Mouse (Mus musculus) spleen, adult 2 months (tissue): ENCODE measurements around the gene D330045A20Rik. TPM values are rescaled to one million over a fixed set of nuclear protein-coding genes. Genes with fewer than 3 reads are reported as not detected.
"Not testable (repeated sequence)": the region's sequence is repeated elsewhere in the genome, so short reads cannot be mapped to it uniquely, and the experiment has no call there.

Experiments used
- DNase-seq, 2 experiments: peaks; one replicate each; pipeline versions ENCODE4 v3.0.0 to v3.0.0-alpha.2; 2012 to 2021; ENCODE audit warnings: low spot score in 2 of 2, low read depth in 1 of 2
- H3K27ac ChIP-seq: fragments of 200-500 bp; 2 replicates; pipeline ENCODE4 v1.5.1; 2012; ENCODE audit warnings: low read length, inconsistent platforms; ENCODE audit not compliant: insufficient read depth
- H3K27me3 ChIP-seq: fragments of 200-500 bp; 2 replicates; pipeline ENCODE4 v1.6.1; 2012; ENCODE audit warnings: mild to moderate bottlenecking, moderate library complexity, low read length, inconsistent platforms; ENCODE audit not compliant: control insufficient read depth, insufficient read depth
- H3K36me3 ChIP-seq: fragments of 200-500 bp; 2 replicates; pipeline ENCODE4 v1.6.1; 2012; ENCODE audit warnings: mild to moderate bottlenecking, low read length, inconsistent platforms; ENCODE audit not compliant: control insufficient read depth, insufficient read depth
- H3K4me1 ChIP-seq: fragments of 200-500 bp; 2 replicates; pipeline ENCODE4 v1.6.1; 2011; ENCODE audit warnings: inconsistent platforms; ENCODE audit not compliant: control insufficient read depth, insufficient read depth, insufficient read length
- H3K4me3 ChIP-seq: fragments of 200-500 bp; 2 replicates; pipeline ENCODE4 v1.5.1; 2011; ENCODE audit warnings: mild to moderate bottlenecking, inconsistent platforms; ENCODE audit not compliant: insufficient read depth, insufficient read length; ENCODE audit errors: extremely low read depth
- CTCF ChIP-seq: fragments of 200-500 bp; IDR thresholded peaks from 2 replicates; pipeline ENCODE4 v1.5.1; 2011; ENCODE audit warnings: mild to moderate bottlenecking, inconsistent platforms; ENCODE audit not compliant: insufficient read depth, insufficient read length, insufficient replicate concordance; ENCODE audit errors: extremely low read depth
- POLR2A ChIP-seq: fragments of 200-500 bp; IDR thresholded peaks from 2 replicates; pipeline ENCODE4 v1.6.1; 2011; ENCODE audit warnings: low read depth, low read length, inconsistent platforms
- WGBS: fragments of 180-500 bp; shearing (Covaris S2); methylation state at CpG from one replicate; pipeline ENCODE4 v1.1.7; 2018; 5-methylcytosine and 5-hydroxymethylcytosine counted together
- polyA plus RNA-seq: library from polyadenylated mRNA; depleted of rRNA; stranded (reverse); fragments of >200 nt; gene quantifications from 2 replicates; pipeline ENCODE4 v1.2.3, GENCODE M21; 2012; rRNA removed

Gene D330045A20Rik
- polyA plus RNA-seq: not detected in 2 replicates

DNA sequence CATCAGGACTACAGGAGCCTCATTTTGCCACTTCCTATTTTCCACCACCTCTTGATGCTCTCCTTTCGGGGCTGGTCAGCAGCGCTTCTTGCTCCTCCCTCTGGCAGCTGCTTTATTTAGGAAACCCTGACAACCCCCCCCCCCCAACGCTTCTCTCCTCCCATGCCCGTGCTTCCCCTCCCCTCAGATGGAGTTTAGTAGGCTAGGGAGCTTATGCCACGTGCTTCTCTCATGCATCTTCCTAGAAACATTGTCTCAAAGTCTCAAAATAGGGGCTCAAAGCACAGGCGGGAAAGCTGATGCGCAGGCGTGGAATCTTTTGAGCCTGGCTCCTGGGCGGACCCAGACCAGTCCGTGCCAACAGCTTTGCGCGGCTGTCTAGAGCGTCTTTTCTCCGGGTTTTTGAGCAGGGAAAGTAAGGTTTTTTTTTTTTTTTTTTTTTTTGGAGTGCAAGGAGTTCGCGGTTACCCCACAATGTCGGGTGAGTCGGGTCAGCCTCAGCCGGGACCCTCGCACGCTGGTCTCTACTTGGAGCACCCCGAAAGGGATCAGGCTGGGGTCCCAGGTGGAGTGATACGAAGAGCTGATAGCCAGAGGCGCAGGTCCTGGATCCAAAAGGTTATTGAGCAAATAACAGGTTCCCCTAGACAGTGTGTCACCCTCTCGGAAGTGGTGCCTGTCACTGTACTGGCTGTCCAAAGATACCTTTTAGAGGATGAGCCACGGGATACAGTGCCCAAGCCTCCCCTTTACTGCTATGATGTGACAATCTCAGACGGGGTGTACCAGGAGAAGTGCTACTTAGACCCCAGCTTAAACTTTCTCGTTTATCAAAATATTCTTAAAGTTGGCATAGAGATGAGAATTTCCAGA, at the start of gene D330045A20Rik:
TSS of gene D330045A20Rik (plus strand) at position 346 of the 873 bp plus-strand sequence.
- TF ChIP-seq CTCF (no peak), POLR2A (no peak)
- no peak for DNase-seq
- Histone ChIP-seq H3K27ac (no peak within 1 kb of the TSS), H3K4me1 (no peaks in the 10 kb centered on the region), H3K27me3 (no peaks in the 10 kb centered on the region), H3K4me3 (no peak within 1 kb of the TSS), H3K36me3 (no peaks in the 10 kb centered on the region)
- WGBS: 28% methylated on average over 28 of the region's 28 CpGs

- DNase-seq: no peak
- no peak for TF ChIP-seq POLR2A
- no peak for TF ChIP-seq CTCF
- WGBS: 47% methylated on average over 2 of the region's 2 CpGs
- Histone ChIP-seq H3K4me1 (no peaks in the 10 kb centered on the region), H3K36me3 (no peaks in the 10 kb centered on the region), H3K4me3 (no peak overlapping the region), H3K27me3 (no peaks in the 10 kb centered on the region), H3K27ac (no peak overlapping the region)
Observed at GRCm38 (mm10) chrX:139432550-139432949, 47.6 kb upstream of the D330045A20Rik start.

GRCm38 (mm10) chrX:139435202-139435601, 45.0 kb upstream of the D330045A20Rik start:
- no peak for DNase-seq
- Histone ChIP-seq H3K27ac (no peak overlapping the region), H3K4me3 (no peak overlapping the region), H3K36me3 (no peaks in the 10 kb centered on the region), H3K27me3 (no peaks in the 10 kb centered on the region), H3K4me1 (no peaks in the 10 kb centered on the region)
- 52% methylated on average over 2 of the region's 2 CpGs for WGBS
- TF ChIP-seq POLR2A (no peak), CTCF (no peak)

GRCm38 (mm10) chrX:139441057-139441456, 39.1 kb upstream of the D330045A20Rik start:
- not testable (repeated sequence) for H3K27me3 ChIP-seq, H3K27ac ChIP-seq, DNase-seq, H3K36me3 ChIP-seq, H3K4me1 ChIP-seq, H3K4me3 ChIP-seq
- WGBS: 94% methylated on average over 22 of the region's 22 CpGs

DNA sequence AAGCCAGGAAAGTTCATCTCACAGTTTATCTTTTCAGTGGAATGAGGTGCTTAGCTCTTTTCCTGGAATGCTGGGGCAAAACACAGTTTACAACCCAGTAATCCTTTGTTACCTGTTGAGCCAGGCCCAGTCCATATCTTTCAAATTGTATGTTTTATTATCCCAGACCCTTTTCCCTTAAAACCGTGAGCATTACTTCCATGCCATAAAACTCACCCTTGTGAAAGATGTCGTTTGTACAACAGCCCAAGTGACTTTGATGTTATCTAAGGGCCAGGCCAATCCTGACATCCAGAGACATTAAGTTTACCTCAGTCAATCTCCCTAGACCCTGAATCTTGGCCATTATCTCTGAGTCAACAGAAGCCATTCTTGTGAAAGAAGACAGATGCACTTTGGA, 23.4 kb upstream of the D330045A20Rik start:
- DNase-seq: no peak
- TF ChIP-seq POLR2A (no peak), CTCF (no peak)
- Histone ChIP-seq H3K36me3 (no peaks in the 10 kb centered on the region), H3K4me3 (no peak overlapping the region), H3K27me3 (no peaks in the 10 kb centered on the region), H3K4me1 (no peaks in the 10 kb centered on the region), H3K27ac (no peak overlapping the region)
- 53% methylated on average over 2 of the region's 2 CpGs for WGBS

DNA sequence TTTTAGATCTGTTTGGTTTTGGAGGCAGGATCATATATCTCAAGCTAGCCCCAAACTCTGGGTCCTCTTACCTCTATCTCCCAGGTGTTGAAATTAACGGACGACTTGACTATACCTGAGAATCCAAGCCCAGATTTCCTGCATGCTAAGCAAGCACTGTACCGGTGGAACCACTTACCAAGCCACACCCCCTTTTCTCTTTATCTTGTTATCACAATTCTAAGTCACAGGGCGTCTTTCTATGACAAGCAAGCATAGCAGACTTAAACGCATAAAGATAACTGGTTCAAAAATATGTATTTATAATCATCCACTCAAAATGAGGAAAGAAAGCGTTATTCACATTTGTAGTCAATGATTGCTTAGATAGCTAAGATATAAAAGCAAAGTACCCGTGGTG, 1.9 kb downstream of the D330045A20Rik start:
- no peak for TF ChIP-seq CTCF
- 58% methylated on average over 7 of the region's 7 CpGs for WGBS

DNA sequence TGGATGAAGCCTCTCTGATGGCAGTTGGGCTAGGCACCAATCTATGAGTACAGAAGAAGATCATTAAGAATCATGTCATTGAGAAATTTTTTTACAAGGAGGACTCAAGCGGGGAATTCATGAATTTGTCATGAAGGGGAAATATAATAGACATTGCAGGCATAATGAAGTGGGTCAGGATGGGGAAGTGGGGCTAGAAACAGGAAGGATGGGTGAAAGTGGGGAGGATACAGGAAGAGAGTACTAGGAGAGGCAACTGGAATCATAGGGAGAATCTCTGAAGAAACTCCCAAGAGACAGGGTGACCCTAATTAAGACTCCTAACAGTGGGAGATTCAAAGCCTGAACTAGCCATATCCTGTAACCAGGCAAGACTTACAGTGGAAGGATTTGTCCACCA, 4.8 kb downstream of the D330045A20Rik start:
- TF ChIP-seq POLR2A (no peak), CTCF (no peak)
- H3K27ac ChIP-seq: no peak overlapping the region
- no peaks in the 10 kb centered on the region for H3K27me3 ChIP-seq
- no peak for DNase-seq
- no peaks in the 10 kb centered on the region for H3K4me1 ChIP-seq
- no peaks in the 10 kb centered on the region for H3K36me3 ChIP-seq
- 63% methylated on average over 1 of the region's 1 CpGs for WGBS
- no peak overlapping the region for H3K4me3 ChIP-seq

More for the DNA sequence above, 1.9 kb downstream of the D330045A20Rik start:
- Histone ChIP-seq H3K4me1 (no peaks in the 10 kb centered on the region), H3K27ac (no peak overlapping the region), H3K4me3 (no peak overlapping the region), H3K27me3 (no peaks in the 10 kb centered on the region), H3K36me3 (no peaks in the 10 kb centered on the region)
- no peak for DNase-seq
